Mouse (Mus musculus) ES-E14 (cell line): ENCODE measurements around the gene Rab26. TPM values are rescaled to one million over a fixed set of nuclear protein-coding genes. Genes with fewer than 3 reads are reported as not detected.

Experiments
- DNase-seq: peaks from one replicate; pipeline ENCODE4 v3.0.0-alpha.2; 2013; ENCODE audit warnings: low read depth, low spot score
- H3K27ac ChIP-seq: 2 replicates; pipeline ENCODE4 v1.5.1; 2012; ENCODE audit warnings: low read depth, mild to moderate bottlenecking, low read length, moderate library complexity, mixed read lengths; ENCODE audit not compliant: poor library complexity, insufficient read depth, severe bottlenecking
- H3K36me3 ChIP-seq: 2 replicates; pipeline ENCODE4 v1.6.1; 2012; ENCODE audit warnings: mild to moderate bottlenecking, low read length, moderate library complexity, mixed read lengths; ENCODE audit not compliant: control insufficient read depth, poor library complexity, insufficient read depth, severe bottlenecking
- H3K4me1 ChIP-seq, 2 experiments: fragments of 150-350 bp in 1 of 2; sonication (generic) in 1 of 2; 2 replicates each; pipeline ENCODE4 v1.6.1; 2012; ENCODE audit warnings: low read length in 2 of 2, mild to moderate bottlenecking in 1 of 2, mixed read lengths in 1 of 2; ENCODE audit not compliant: control insufficient read depth in 2 of 2, insufficient read depth in 2 of 2, poor library complexity in 1 of 2
- H3K4me3 ChIP-seq, 2 experiments: fragments of 150-350 bp in 1 of 2; sonication (generic) in 1 of 2; 2 replicates each; pipeline ENCODE4 v1.5.1; 2012; ENCODE audit warnings: low read length in 2 of 2, low read depth in 1 of 2, mild to moderate bottlenecking in 1 of 2, mixed read lengths in 1 of 2; ENCODE audit not compliant: insufficient read depth in 1 of 2, poor library complexity in 1 of 2, severe bottlenecking in 1 of 2
- H3K9ac ChIP-seq: 2 replicates; pipeline ENCODE4 v1.6.1; 2012; ENCODE audit warnings: low read depth, mild to moderate bottlenecking, low read length, mixed read lengths; ENCODE audit not compliant: poor library complexity, insufficient read depth, severe bottlenecking
- H3K9me3 ChIP-seq: fragments of 150-350 bp; sonication (generic); 2 replicates; pipeline ENCODE4 v1.6.1; 2012; ENCODE audit warnings: low read depth, mild to moderate bottlenecking, low read length; ENCODE audit not compliant: control insufficient read depth, insufficient read depth
- CHD2 ChIP-seq: IDR thresholded peaks from 2 replicates; pipeline ENCODE4 v1.6.1; 2014; ENCODE audit warnings: mild to moderate bottlenecking, low read depth, low read length, inconsistent platforms
- HCFC1 ChIP-seq: IDR thresholded peaks from 2 replicates; pipeline ENCODE4 v1.6.1; 2012; ENCODE audit warnings: low read length, inconsistent platforms, borderline replicate concordance; ENCODE audit not compliant: insufficient read depth
- MAFK ChIP-seq: IDR thresholded peaks from 2 replicates; pipeline ENCODE4 v1.6.1; 2014; ENCODE audit warnings: mild to moderate bottlenecking, low read depth, low read length, inconsistent platforms; ENCODE audit not compliant: insufficient read depth
- ZC3H11A ChIP-seq: IDR thresholded peaks from 2 replicates; pipeline ENCODE4 v1.6.1; 2012; ENCODE audit warnings: low read depth, mild to moderate bottlenecking, inconsistent platforms, low read length, borderline replicate concordance
- ZNF384 ChIP-seq: IDR thresholded peaks from 2 replicates; pipeline ENCODE4 v1.6.1; 2012; ENCODE audit warnings: low read depth, low read length, inconsistent platforms
- in situ Hi-C, 2 experiments: fragments of 600-800 bp; cut with MboI; formaldehyde crosslinking; loops; one replicate each; pipeline ENCODE4 v1.15.1; 2025; ENCODE audit warnings: low sequenced_read_pairs in 2 of 2, inconsistent platforms in 1 of 2; ENCODE audit not compliant: unreplicated experiment in 2 of 2
- total RNA-seq: library from RNA; depleted of rRNA; stranded (reverse); fragments of 300-350 nt; gene quantifications from 2 replicates; pipeline ENCODE4 v1.2.3, GENCODE M21; 2012

The Rab26 gene
- total RNA-seq, 1 experiment, result 2.8 TPM

GRCm38 (mm10) chr17:24507806-24508460 lies 26.1 kb downstream of the Rab26 start:
- H3K9ac ChIP-seq, result no peak overlapping the region
- no peak for TF ChIP-seq HCFC1
- TF ChIP-seq CHD2, result no peak
- no peak for TF ChIP-seq ZC3H11A
- TF ChIP-seq MAFK, result no peak
- TF ChIP-seq ZNF384, result no peak
- H3K36me3 ChIP-seq, result peaks cover 46% of the 10 kb centered on the region
- no peak overlapping the region for H3K27ac ChIP-seq
- in situ Hi-C loops, result no loop called here
- no peak overlapping the region for H3K4me3 ChIP-seq
- no peak for DNase-seq
- no peaks in the 10 kb centered on the region for H3K9me3 ChIP-seq
- peaks cover 0 to 10% of the 10 kb centered on the region in 2 experiments; a peak in 2 of 4 replicates for H3K4me1 ChIP-seq

- in situ Hi-C loops, result no loop called here
- Histone ChIP-seq H3K4me3 (peak overlapping the region; percentile 50 to 55; a peak in 3 of 4 replicates), H3K36me3 (peaks cover 42% of the 10 kb centered on the region), H3K9me3 (no peaks in the 10 kb centered on the region), H3K9ac (no peak overlapping the region), H3K27ac (no peak overlapping the region), H3K4me1 (peaks cover 0 to 10% of the 10 kb centered on the region in 2 experiments; a peak in 2 of 4 replicates)
- no peak for DNase-seq
- no peak for TF ChIP-seq ZNF384
- TF ChIP-seq HCFC1, result no peak
- TF ChIP-seq CHD2, result no peak
- no peak for TF ChIP-seq MAFK
- TF ChIP-seq ZC3H11A, result no peak
These were observed 26.8 kb downstream of the Rab26 start for GRCm38 (mm10) chr17:24507129-24507664.

- H3K4me3 ChIP-seq, result peak overlapping the region; percentile 50 to 55
- H3K27ac ChIP-seq, result no peak overlapping the region
- H3K36me3 ChIP-seq, result peaks cover 35% of the 10 kb centered on the region
- TF ChIP-seq MAFK, result no peak
- TF ChIP-seq ZNF384, result no peak
- no peak for TF ChIP-seq ZC3H11A
- no peak for TF ChIP-seq CHD2
- TF ChIP-seq HCFC1, result no peak
- H3K9me3 ChIP-seq, result no peaks in the 10 kb centered on the region
- peaks cover 0 to 10% of the 10 kb centered on the region in 2 experiments; a peak in 2 of 4 replicates for H3K4me1 ChIP-seq
- 0 out of 2 replicates have a peak overlapping the region, but pooled peaks have one; percentile 6 for H3K9ac ChIP-seq
- no peak for DNase-seq
- in situ Hi-C loops, result no loop called here
These were observed 27.5 kb downstream of the Rab26 start for GRCm38 (mm10) chr17:24506332-24507070.

- TF ChIP-seq MAFK (no peak), ZNF384 (no peak), CHD2 (no peak), ZC3H11A (no peak), HCFC1 (no peak)
- no peak overlapping the region for H3K27ac ChIP-seq
- H3K4me3 ChIP-seq, result peak overlapping the region; percentile 28 to 42; a peak in 3 of 4 replicates
- H3K4me1 ChIP-seq, result peaks cover 0 to 10% of the 10 kb centered on the region in 2 experiments; a peak in 2 of 4 replicates
- DNase-seq, result no peak
- no peak overlapping the region for H3K9ac ChIP-seq
- peaks cover 25% of the 10 kb centered on the region for H3K36me3 ChIP-seq
- in situ Hi-C loops, result no loop called here
- H3K9me3 ChIP-seq, result no peaks in the 10 kb centered on the region
These were observed 28.6 kb downstream of the Rab26 start for GRCm38 (mm10) chr17:24505286-24505955.
